Mouse (Mus musculus) liver, adult (tissue): ENCODE data around the gene Mutyh.

Source experiments
- GATA4 ChIP-seq: IDR thresholded peaks from 2 replicates; pipeline ENCODE4 v1.6.1; 2014; ENCODE audit warnings: mild to moderate bottlenecking, low read length; ENCODE audit not compliant: insufficient replicate concordance

Gene Mutyh

DNA sequence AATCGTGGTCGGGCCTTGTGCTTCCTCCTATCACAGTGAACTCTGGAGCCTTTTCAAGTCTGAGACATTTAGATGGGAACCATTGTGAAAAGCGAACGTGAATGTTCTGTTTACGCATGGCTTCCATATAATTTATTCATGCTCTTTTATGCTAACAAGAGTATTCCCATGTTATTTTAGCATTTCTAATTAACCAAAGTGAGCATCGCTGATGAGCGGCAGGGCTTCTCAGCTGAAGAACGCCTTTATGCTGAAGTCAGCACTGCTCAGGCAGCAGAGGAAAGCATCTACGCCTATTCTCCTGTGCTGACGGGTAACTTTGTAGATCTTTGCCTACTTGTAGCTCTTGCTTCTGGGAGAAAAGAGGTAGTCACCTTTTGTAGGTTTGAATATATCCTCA is 49.7 kb downstream of the Mutyh start:
- TF ChIP-seq GATA4, result no peak

DNA sequence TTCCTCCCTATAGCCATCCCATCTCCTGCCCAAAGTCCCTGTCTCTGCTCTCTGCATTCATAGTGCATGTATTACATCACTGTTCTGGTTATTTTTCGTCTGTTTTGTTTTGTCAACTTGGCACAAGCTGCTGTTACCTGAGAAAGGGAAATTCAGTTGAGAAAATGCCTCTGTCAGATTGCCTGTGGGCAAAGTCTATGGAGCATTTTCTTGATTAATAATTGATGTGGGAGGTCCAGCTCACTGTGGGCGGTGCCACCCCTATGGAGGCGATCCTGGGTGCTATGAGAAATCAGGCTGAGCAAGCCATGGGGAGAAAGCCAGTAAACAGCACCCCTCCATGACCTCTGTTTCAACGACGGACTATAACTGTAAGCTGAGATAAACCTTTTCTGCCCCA is 52.2 kb downstream of the Mutyh start:
- no peak for TF ChIP-seq GATA4

DNA sequence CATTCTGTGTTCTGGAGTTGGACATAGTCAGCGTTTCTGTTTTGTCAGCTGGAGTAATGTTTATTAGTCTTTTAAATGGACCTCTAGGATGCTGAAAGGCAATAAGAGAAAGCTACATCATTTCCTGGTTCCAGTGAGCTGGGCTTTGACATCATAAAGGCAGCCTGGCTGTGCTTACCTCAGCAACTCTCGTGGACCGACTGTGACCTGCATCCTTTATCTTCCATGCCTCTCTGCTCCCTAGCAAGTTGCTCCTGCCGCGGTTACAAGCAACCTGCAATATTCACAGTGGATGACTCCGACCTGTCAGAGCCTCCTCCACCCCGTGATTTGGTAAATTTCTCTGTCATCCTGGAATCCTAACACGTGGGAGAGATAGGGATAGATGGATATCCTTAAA is 54.5 kb downstream of the Mutyh start:
- TF ChIP-seq GATA4, result no peak
